Mouse (Mus musculus) CH12.LX (cell line): Measurements from ENCODE around the gene Gucy2d.

Experiments used
- CTCF ChIP-seq, 2 experiments: IDR thresholded peaks in 1 of 2; conservative IDR thresholded peaks in 1 of 2; 2 replicates each; pipeline ENCODE4 v1.5.1; 2011 to 2012; ENCODE audit warnings: low read depth in 2 of 2, low read length in 2 of 2, improper control_type of control experiment in 1 of 2, inconsistent platforms in 1 of 2, mild to moderate bottlenecking in 1 of 2, moderate library complexity in 1 of 2
- HCFC1 ChIP-seq: IDR thresholded peaks from 2 replicates; pipeline ENCODE4 v1.6.1; 2012; ENCODE audit warnings: low read depth, mild to moderate bottlenecking, inconsistent platforms, low read length, improper control_type of control experiment
- USF1 ChIP-seq: IDR thresholded peaks from 2 replicates; pipeline ENCODE4 v1.6.1; 2014; ENCODE audit warnings: low read depth, mild to moderate bottlenecking, inconsistent platforms, low read length, improper control_type of control experiment
- ZMIZ1 ChIP-seq: IDR thresholded peaks from 2 replicates; pipeline ENCODE4 v1.6.1; 2012; ENCODE audit warnings: low read depth, mild to moderate bottlenecking, inconsistent platforms, low read length, improper control_type of control experiment

GRCm38 (mm10) chr7:98495591-98495990 is 55.4 kb downstream of the Gucy2d start:
- no peak for TF ChIP-seq USF1
- TF ChIP-seq ZMIZ1, result no peak
- TF ChIP-seq HCFC1, result no peak
- TF ChIP-seq CTCF (conservative IDR thresholded peaks at IDR 0.05 in 1 of 2, IDR thresholded peaks at IDR 0.05 in 1 of 2; ENCODE audit: low read depth in 2 of 2, low read length in 2 of 2), result no peak
